Mouse (Mus musculus): ENCODE measurements around the gene Yjefn3. TPM values are rescaled to one million over a fixed set of nuclear protein-coding genes. Genes with fewer than 3 reads are reported as not detected.

Yjefn3 gene
- polyA plus RNA-seq, 1 experiment from 2014 or later, result 5.1 TPM

Other genes starting within 250 kb of the Yjefn3 start
- 2.1 and 2.6 TPM in 2 replicates for gene Zfp964, start 248.2 kb downstream of the Yjefn3 start, polyA plus RNA-seq (2016; fragmentation: Nextera tagmentation; extraction: Ambion mirVana)
- gene Zfp869, start 192.0 kb downstream of the Yjefn3 start, polyA plus RNA-seq (2016; fragmentation: Nextera tagmentation; extraction: Ambion mirVana), result 31.6 and 33.6 TPM in 2 replicates
- gene Zfp963, start 152.7 kb downstream of the Yjefn3 start, polyA plus RNA-seq (2016; fragmentation: Nextera tagmentation; extraction: Ambion mirVana), result 4.6 and 5.8 TPM in 2 replicates
- 0.21 and 0.82 TPM in 2 replicates for gene Gm20422, start 127.8 kb downstream of the Yjefn3 start, polyA plus RNA-seq (2016; fragmentation: Nextera tagmentation; extraction: Ambion mirVana)
- gene Atp13a1, start 111.5 kb downstream of the Yjefn3 start, polyA plus RNA-seq (2016; fragmentation: Nextera tagmentation; extraction: Ambion mirVana), result 59.0 and 63.1 TPM in 2 replicates
- 33.0 and 34.8 TPM in 2 replicates for gene Zfp866, start 111.5 kb downstream of the Yjefn3 start, polyA plus RNA-seq (2016; fragmentation: Nextera tagmentation; extraction: Ambion mirVana)
- gene Gmip, start 94.0 kb downstream of the Yjefn3 start, polyA plus RNA-seq (2016; fragmentation: Nextera tagmentation; extraction: Ambion mirVana), result 6.5 and 6.7 TPM in 2 replicates
- gene Lpar2, start 80.3 kb downstream of the Yjefn3 start, polyA plus RNA-seq (2016; fragmentation: Nextera tagmentation; extraction: Ambion mirVana), result 0.87 and 0.88 TPM in 2 replicates
- 41.6 and 45.7 TPM in 2 replicates for gene Pbx4, start 70.2 kb downstream of the Yjefn3 start, polyA plus RNA-seq (2016; fragmentation: Nextera tagmentation; extraction: Ambion mirVana)
- gene Cilp2, start 15.0 kb downstream of the Yjefn3 start, polyA plus RNA-seq (2016; fragmentation: Nextera tagmentation; extraction: Ambion mirVana), result 0.36 and 0.53 TPM in 2 replicates
- 5.1 and 5.3 TPM in 2 replicates for gene Tssk6, start 528 bp downstream of the Yjefn3 start, polyA plus RNA-seq (2016; fragmentation: Nextera tagmentation; extraction: Ambion mirVana)
- gene Ndufa13, start 154 bp downstream of the Yjefn3 start, polyA plus RNA-seq (2016; fragmentation: Nextera tagmentation; extraction: Ambion mirVana), result 165 and 170 TPM in 2 replicates
- gene Gatad2a, start 93.7 kb upstream of the Yjefn3 start, polyA plus RNA-seq (2016; fragmentation: Nextera tagmentation; extraction: Ambion mirVana), result 51.7 and 57.1 TPM in 2 replicates
- 54.5 and 58.6 TPM in 2 replicates for gene Mau2, start 140.0 kb upstream of the Yjefn3 start, polyA plus RNA-seq (2016; fragmentation: Nextera tagmentation; extraction: Ambion mirVana)
- gene Sugp1, start 140.1 kb upstream of the Yjefn3 start, polyA plus RNA-seq (2016; fragmentation: Nextera tagmentation; extraction: Ambion mirVana), result 53.4 and 55.3 TPM in 2 replicates
- gene Tm6sf2, start 170.2 kb upstream of the Yjefn3 start, polyA plus RNA-seq (2016; fragmentation: Nextera tagmentation; extraction: Ambion mirVana), result 0.35 and 0.68 TPM in 2 replicates
- gene Hapln4, start 180.7 kb upstream of the Yjefn3 start, polyA plus RNA-seq (2016; fragmentation: Nextera tagmentation; extraction: Ambion mirVana), result 0.05 and 0.12 TPM in 2 replicates
- 10.5 and 13.5 TPM in 2 replicates for gene Ncan, start 218.2 kb upstream of the Yjefn3 start, polyA plus RNA-seq (2016; fragmentation: Nextera tagmentation; extraction: Ambion mirVana)
- 35.7 and 37.9 TPM in 2 replicates for gene Nr2c2ap, start 228.6 kb upstream of the Yjefn3 start, polyA plus RNA-seq (2016; fragmentation: Nextera tagmentation; extraction: Ambion mirVana)
- gene Rfxank, start 236.4 kb upstream of the Yjefn3 start, polyA plus RNA-seq (2016; fragmentation: Nextera tagmentation; extraction: Ambion mirVana), result 17.1 and 19.2 TPM in 2 replicates
- 38.5 and 41.6 TPM in 2 replicates for gene Borcs8, start 236.8 kb upstream of the Yjefn3 start, polyA plus RNA-seq (2016; fragmentation: Nextera tagmentation; extraction: Ambion mirVana)
- gene Mef2b, start 237.0 kb upstream of the Yjefn3 start, polyA plus RNA-seq (2016; fragmentation: Nextera tagmentation; extraction: Ambion mirVana), result 0.71 and 0.74 TPM in 2 replicates